Mouse (Mus musculus): ENCODE measurements around the gene Kiss1.

The Kiss1 gene

GRCm38 (mm10) chr1:133364022-133364630, 42.5 kb downstream of the Kiss1 start:
- no peak for DNase-seq

- DNase-seq, result no peak
These were observed 43.2 kb downstream of the Kiss1 start for GRCm38 (mm10) chr1:133364890-133365289.

GRCm38 (mm10) chr1:133366951-133367605, 45.4 kb downstream of the Kiss1 start:
- no peak for DNase-seq

GRCm38 (mm10) chr1:133367606-133368488, 46.2 kb downstream of the Kiss1 start:
- no peak for DNase-seq

- DNase-seq, result no peak
These were observed 47.0 kb downstream of the Kiss1 start for GRCm38 (mm10) chr1:133368644-133369043.

GRCm38 (mm10) chr1:133370352-133370751, 48.7 kb downstream of the Kiss1 start:
- DNase-seq, result no peak

- no peak for DNase-seq
These were observed 49.8 kb downstream of the Kiss1 start for GRCm38 (mm10) chr1:133371431-133371830.

GRCm38 (mm10) chr1:133372113-133372512, 50.4 kb downstream of the Kiss1 start:
- DNase-seq, result peak; percentile 34

GRCm38 (mm10) chr1:133375696-133376346, 54.1 kb downstream of the Kiss1 start:
- peak; percentile 86 for DNase-seq

- DNase-seq, result peak; percentile 27
These were observed 55.9 kb downstream of the Kiss1 start for GRCm38 (mm10) chr1:133377547-133377946.
